Mouse (Mus musculus) spleen, postnatal 10 days (tissue): ENCODE measurements at regions not wholly inside any gene's neighbourhood (a gene's known extent, or its start where the extent isn't known, plus 50 kb on each side); places are given as distances from the start of the nearest gene placed in this dataset.

ENCODE experiments used
- DNase-seq, 2 experiments: peaks; one replicate each; pipeline ENCODE4 v3.0.0; 2021 to 2022; ENCODE audit warnings: low spot score in 2 of 2

DNA sequence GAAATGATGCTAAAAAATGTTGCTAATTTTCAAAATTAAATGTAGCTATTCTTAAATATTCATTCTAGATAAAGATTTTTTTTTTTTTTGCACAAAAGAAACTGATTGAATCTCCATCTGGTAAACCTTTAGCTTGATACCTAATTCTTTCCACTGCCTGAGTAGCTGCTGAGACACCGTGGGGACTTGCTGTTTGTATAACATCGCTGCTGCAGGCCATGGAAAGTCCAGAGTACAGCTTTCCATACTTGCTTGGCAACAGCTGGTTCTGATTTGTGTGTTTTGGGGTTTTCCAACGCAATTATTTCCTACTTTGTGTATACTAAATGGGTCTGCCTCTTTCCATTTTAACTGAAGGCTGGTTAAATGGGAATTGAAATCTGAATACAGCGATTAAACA, 689.7 kb downstream of the Hdgfl1 start:
- DNase-seq = no peak

DNA sequence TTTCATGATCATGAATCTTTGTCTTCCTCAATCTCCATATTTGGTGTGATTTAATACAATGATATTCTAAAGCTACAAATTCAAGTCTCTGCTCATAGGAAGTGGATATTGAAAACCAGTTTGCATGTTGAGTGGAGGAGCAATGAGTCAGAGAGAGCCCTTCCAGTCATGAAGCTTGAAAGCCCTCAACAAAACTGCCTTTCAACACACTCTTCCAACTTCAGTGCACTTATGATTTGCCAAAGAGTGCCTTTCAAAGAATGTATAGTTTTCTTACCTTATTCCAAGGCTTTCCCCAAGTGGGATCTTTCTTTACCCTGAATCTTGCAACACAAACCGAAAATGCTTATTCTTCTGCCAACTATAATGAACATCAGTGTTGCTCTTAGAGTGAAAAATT, 690.6 kb downstream of the Hdgfl1 start:
- DNase-seq = no peak

GRCm38 (mm10) chr13:26061322-26061721, 708.6 kb downstream of the Hdgfl1 start:
- no peak for DNase-seq

DNA sequence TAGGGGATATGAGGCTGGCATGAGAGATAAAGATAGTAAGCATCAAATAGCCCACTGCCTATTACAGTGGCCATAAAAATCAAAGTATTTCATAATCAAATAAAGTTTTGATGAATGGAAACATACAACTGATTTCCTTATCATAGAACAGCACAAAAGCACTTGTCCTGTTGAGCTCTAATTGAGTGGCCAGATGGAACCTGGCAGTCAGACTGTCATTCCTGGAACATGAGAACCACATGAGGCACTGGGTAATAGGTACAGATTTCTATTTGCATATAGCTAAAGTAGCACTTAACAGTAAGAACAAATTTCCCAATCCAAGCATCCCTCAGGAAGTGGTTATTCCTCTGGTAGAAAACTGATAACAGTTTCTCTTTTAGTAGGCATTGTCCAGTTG, 732.3 kb downstream of the Hdgfl1 start:
- DNase-seq = no peak

GRCm38 (mm10) chr13:26026386-26026785, 743.6 kb downstream of the Hdgfl1 start:
- no peak for DNase-seq

GRCm38 (mm10) chr13:26024696-26025095, 745.3 kb downstream of the Hdgfl1 start:
- no peak for DNase-seq

DNA sequence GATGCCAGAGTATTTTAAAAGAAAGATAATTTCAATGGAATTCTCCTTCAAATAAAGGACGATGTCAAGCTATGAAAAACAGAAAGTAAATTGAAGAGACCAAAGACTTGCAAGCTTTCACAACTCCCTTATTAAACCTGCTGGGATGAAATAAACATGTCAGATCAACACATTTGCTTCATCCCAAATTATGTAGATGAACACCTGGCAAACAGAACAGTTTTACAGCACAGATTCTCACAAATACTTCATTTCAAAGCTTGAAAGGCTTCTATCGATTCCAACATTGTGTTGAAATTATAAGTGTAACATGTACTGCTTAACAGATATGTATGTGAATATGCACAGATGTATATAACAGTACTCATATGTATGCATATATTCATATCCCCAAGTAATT, 749.5 kb downstream of the Hdgfl1 start:
- DNase-seq = no peak

DNA sequence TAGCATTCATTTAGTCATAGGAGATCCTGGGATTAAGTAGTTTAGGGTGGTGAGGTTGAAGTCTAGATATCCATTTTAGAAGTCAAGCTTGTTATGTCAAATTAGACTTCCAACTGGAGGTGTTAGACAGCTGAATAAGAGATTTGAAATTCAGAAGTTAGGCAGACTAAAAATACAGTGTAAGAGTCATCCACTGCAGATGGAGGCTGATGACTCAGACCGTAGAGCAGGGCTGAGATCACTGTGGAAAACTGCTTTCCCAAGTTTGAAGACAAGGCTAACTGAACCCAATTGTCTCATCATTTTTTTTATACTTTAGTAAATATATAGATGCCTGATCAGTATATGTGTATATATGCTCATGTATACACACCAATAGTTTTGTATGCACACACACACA, 738.8 kb upstream of the Nrsn1 start:
- DNase-seq = no peak

- no peak for DNase-seq
Measured at GRCm38 (mm10) chr13:26004768-26005560, 734.7 kb upstream of the Nrsn1 start.

GRCm38 (mm10) chr13:25993526-25993925, 723.2 kb upstream of the Nrsn1 start:
- no peak for DNase-seq

DNA sequence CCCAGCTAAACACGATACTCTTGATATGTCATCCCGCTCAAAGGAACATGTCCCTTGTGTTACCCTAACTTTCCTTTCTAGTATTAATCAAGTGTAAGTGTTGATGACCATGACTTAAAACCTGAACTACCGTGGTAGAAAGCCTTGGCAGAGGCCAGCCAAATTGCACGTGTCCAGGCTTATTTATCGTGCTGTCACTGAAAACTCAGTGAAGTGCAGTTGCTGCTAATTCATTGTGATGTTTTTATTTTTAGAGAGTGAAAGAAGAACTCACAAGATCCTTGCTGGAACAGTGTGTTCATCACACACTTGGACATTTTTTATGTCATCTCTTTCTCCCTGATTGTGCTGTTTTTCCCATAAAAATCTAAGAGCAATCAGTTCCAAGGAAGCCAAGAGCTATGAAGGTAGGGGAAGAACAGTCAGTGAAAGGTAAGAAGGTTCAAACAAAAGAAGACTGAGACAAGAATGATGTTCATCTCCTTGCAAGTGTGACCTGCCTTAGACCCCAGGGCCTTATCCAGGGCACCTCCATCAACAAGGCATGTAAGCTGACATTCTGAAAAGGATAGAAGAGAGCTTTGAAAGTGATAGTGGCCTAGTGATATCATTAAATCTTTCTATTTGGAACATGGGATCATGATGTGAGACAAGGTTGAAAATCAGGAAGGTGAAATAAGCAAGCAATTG, 718.9 kb upstream of the Nrsn1 start:
- no peak for DNase-seq

DNA sequence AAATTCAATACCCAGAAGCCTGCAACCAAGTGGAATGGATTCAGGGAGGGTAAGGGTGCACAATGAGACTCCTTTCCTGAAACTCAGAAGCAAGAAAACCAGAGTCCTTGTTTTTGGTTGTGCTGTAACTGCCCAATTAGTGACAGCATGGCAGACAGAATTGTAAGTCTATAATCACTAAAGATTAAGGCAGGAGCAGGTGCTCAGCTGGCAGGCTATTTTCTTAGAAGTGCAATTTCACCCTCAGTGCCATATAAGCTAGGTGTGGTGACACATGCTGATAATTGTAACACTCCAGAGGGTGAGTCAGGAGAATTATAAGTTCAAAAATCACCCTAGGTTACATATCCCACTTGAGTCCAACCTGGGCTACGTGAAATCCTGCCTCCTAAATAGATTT, 714.2 kb upstream of the Nrsn1 start:
- no peak for DNase-seq

DNA sequence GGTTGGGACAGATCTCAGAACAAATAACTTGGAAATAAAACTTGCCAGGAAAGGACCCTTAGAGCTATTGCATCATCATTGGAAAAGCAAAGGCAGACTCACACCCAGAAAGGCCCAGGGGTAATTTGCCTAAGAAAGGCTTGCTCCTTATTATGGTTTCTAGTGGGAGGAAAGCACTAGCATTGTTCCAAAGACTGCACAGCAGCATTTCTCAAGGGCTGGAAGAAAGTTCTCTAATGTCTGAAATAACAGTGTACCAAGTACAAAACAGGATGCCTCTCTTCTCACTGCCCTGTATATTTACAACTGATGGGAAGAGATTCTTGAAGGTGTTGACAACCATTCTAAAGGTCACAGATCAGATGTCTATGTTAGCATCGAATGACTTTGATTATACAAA, 713.4 kb upstream of the Nrsn1 start:
- DNase-seq = no peak

DNA sequence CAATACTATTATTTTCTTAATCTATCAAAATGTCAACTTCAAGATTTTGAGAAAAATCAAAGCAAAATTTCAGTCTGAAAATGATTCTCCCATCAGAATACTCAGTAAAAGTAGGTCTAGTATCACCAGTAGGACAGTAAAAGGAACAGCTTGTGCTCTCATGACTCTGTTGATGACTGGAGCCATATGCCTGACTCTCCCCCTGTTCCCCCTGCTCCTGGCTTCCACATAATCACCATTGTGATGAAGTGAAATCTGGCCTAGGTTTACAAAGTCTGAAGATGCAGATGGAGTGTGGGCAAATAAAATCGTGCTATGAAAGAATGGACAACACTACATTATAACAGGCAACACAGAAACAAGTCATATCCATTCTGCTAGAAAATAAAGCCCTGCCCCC, 708.3 kb upstream of the Nrsn1 start:
- no peak for DNase-seq

GRCm38 (mm10) chr13:25958592-25958991, 688.3 kb upstream of the Nrsn1 start:
- no peak for DNase-seq

- no peak for DNase-seq
Measured at GRCm38 (mm10) chr13:25958153-25958466, 687.8 kb upstream of the Nrsn1 start.

GRCm38 (mm10) chr13:25957451-25958152, 687.3 kb upstream of the Nrsn1 start:
- DNase-seq = no peak

DNA sequence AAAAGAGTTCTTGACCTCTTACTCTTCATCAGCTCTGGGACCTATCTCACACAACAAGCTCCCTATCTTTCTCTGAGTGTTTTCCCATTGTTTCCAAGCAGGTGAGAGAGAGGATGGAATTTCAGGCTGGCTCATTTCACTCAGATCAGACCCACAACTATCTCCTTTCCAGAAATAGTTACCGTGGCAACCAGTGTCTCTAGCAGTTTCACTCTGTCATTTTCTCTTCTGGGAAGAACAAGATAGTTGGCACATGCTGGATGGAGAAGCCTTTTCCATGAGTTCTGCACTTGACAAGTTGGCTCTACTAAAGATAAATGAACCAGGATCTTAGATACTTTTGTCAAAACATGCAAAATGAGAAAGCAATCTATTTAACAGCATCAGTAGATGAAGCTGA, 667.3 kb upstream of the Nrsn1 start:
- DNase-seq = no peak

DNA sequence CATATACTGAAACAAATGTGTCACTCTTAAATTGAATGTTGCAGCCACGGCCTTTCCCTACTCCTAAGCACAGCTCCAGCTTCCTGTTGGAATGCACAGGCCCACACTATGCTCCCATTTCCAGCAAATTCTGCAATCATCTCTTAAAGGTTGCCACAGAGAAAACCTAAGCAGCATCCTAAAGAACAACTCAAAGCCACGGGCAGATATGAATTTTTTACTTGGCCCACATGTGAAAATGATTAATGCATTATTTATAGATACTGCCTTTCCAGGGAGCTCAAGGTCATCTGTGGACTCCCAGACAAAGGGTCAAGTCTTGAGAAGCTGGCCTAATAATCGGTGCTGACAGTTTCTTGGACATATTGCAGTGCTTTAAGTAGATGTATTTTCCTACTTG, 663.5 kb upstream of the Nrsn1 start:
- DNase-seq = no peak

GRCm38 (mm10) chr13:25933246-25933645, 662.9 kb upstream of the Nrsn1 start:
- DNase-seq = no peak

DNA sequence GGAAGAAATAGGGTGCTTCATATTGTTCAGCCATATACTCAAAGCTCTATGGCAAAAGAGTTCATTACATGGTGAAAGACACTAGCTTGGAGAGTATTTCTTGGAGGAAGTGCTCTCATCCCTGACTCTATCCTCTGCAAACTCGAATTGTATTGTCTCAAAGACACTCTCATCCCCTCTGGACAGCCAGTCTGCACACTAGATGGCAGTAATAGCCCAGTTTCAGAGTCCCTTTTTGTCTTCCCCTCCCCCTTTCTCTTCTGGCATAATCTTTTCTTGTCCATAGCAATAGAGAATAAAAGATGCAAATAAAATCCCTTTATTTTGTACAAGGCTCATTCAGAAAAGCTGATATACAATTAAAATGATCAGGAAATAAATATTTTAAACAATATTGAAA, 662.5 kb upstream of the Nrsn1 start:
- no peak for DNase-seq

DNA sequence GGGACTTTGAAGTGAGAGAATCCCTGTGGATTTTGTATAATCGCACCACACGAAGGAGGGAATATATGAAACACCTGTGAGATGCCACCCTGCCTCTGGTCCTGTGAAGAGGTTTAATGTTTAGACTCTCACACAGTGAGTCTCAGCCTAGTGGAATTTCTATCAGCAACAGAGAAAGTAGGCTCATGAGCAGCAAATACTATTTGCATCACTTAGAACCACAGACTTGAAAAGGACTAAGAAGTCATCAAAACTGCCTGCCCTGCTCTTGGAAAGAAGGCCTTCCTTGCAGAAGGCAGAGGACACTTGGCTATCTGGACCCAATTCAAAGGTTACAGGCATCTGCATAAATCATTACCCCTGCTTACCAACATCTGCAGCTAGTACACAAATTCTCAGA, 662.1 kb upstream of the Nrsn1 start:
- DNase-seq = no peak

GRCm38 (mm10) chr13:25925685-25926084, 655.4 kb upstream of the Nrsn1 start:
- no peak for DNase-seq
